In genomic region chr3:131155066-131155465, GRCm38 (mm10) we compare ENCODE assay signal across 19 mouse cellular contexts. TPM values are rescaled to one million over a fixed set of nuclear protein-coding genes. Genes with fewer than 3 reads are reported as not detected.
DNase-seq lines count a peak whose midpoint lies in the region; ATAC-seq and TF ChIP-seq lines count a peak whose summit lies in the region.
"Had no signal": no experiment of that assay in that cellular context is flagged by ENCODE, and none has a peak within 500 bp of the region (broad histone marks: within the 10 kb centered on the region; RNA-seq: fewer than 3 reads in every experiment).

No protein-coding gene starts in this region.

- TF ChIP-seq RAD21 in CH12.LX (IDR thresholded peaks at IDR 0.05; ENCODE audit: low read depth, low read length): no peak

- WGBS in kidney, embryonic 15.5 days: 74% methylated on average over 7 of the region's 7 CpGs
- WGBS in spleen, adult 2 months: 78% methylated on average over 7 of the region's 7 CpGs

- dilution Hi-C loops in CH12.LX (cut with MboI; ENCODE audit: extremely low pct_ligation_motif_present, extremely low pct_unique_long_range_greater_than_20kb, low sequenced_read_pairs): no loop called here

- H3K9me3 ChIP-seq in kidney, embryonic 15.5 days (replicated peaks): no peaks in the 10 kb centered on the region
- H3K9me3 ChIP-seq in CH12.LX (replicated peaks; ENCODE audit: low read length): peaks cover 18% of the 10 kb centered on the region
- H3K9me3 ChIP-seq: forebrain, embryonic 10.5 days; forebrain, embryonic 13.5 days had no signal

- H3K4me1 ChIP-seq in kidney, embryonic 15.5 days: peaks cover 41% of the 10 kb centered on the region
- peaks cover 10% of the 10 kb centered on the region for H3K4me1 ChIP-seq in spleen, adult 2 months (ENCODE audit: control insufficient read depth, insufficient read depth, insufficient read length)
- H3K4me1 ChIP-seq in CH12.LX (ENCODE audit: control insufficient read depth in 1 of 2, insufficient read depth in 2 of 2): peaks cover 14 to 41% of the 10 kb centered on the region in 2 experiments

- peaks cover 4% of the 10 kb centered on the region; the same call in 1 of the 2 replicates for H3K79me2 ChIP-seq in CH12.LX (replicated peaks; ENCODE audit: control insufficient read depth, extremely low read depth, insufficient read depth, poor library complexity, severe bottlenecking)

- no peak for ATAC-seq in kidney, embryonic 15.5 days (replicated peaks; ENCODE audit: low FRiP score)
- ATAC-seq: hindbrain, postnatal 0 days had no signal

- DNase-seq in kidney, adult 8-10 months: no peak
- no peak for DNase-seq in spleen, adult 2 months (ENCODE audit: low read depth in 1 of 2, low spot score in 2 of 2)
- DNase-seq in spleen, postnatal 36 days (ENCODE audit: low spot score in 2 of 2): no peak
- DNase-seq in CH12.LX (ENCODE audit: extremely low read depth): no peak
- peak; percentile 50 for DNase-seq in naive thymus-derived CD4-positive, alpha-beta T cell, adult 2 months (ENCODE audit: low read depth)
- no peak for DNase-seq in layer of hippocampus, postnatal 10 days (ENCODE audit: low spot score in 2 of 2)
- DNase-seq: adrenal gland, adult 8-10 months; adrenal gland, postnatal 25 days; cerebellum, adult 18-20 months; cerebellum, adult 9-10 months; cerebellum, postnatal 14 days; gastrocnemius, postnatal 10 days; gastrocnemius, postnatal 36 days had no signal

- no peak overlapping the region for H3K4me3 ChIP-seq in kidney, embryonic 15.5 days (replicated peaks)
- no peak overlapping the region for H3K4me3 ChIP-seq in spleen, adult 2 months (ENCODE audit: extremely low read depth, insufficient read depth, insufficient read length)
- no peak overlapping the region for H3K4me3 ChIP-seq in CH12.LX (replicated peaks in 1 of 3; ENCODE audit: low read depth in 2 of 3, low read length in 2 of 3, poor library complexity in 1 of 3)
- H3K4me3 ChIP-seq: forebrain, embryonic 10.5 days; forebrain, embryonic 13.5 days had no signal

- no peak overlapping the region for H3K4me2 ChIP-seq in kidney, embryonic 15.5 days
- peak overlapping the region; percentile 55 for H3K4me2 ChIP-seq in CH12.LX (ENCODE audit: insufficient read depth, low read depth, poor library complexity, severe bottlenecking)
- H3K4me2 ChIP-seq: forebrain, embryonic 13.5 days; heart, embryonic 11.5 days; hindbrain, embryonic 14.5 days had no signal

- TF ChIP-seq EP300 in CH12.LX (IDR thresholded peaks at IDR 0.05; ENCODE audit: low read length): no peak

- TF ChIP-seq CTCF in spleen, adult 2 months (IDR thresholded peaks at IDR 0.05; ENCODE audit: extremely low read depth, insufficient read depth, insufficient read length, insufficient replicate concordance): no peak
- TF ChIP-seq CTCF in CH12.LX (conservative IDR thresholded peaks at IDR 0.05 in 1 of 2, IDR thresholded peaks at IDR 0.05 in 1 of 2; ENCODE audit: low read depth in 2 of 2, low read length in 2 of 2): no peak

- no peak overlapping the region for H3K9ac ChIP-seq in kidney, embryonic 15.5 days
- H3K9ac ChIP-seq in CH12.LX (ENCODE audit: insufficient read depth, low read depth): peak overlapping the region; percentile 51
- H3K9ac ChIP-seq: forebrain, embryonic 13.5 days; hindbrain, embryonic 14.5 days had no signal

- H3K27ac ChIP-seq in kidney, embryonic 15.5 days: peak overlapping the region; percentile 29
- H3K27ac ChIP-seq in spleen, adult 2 months (ENCODE audit: insufficient read depth, low read length): peak overlapping the region; percentile 85
- peak overlapping the region; percentile 65 for H3K27ac ChIP-seq in CH12.LX (ENCODE audit: insufficient read depth, low read depth)
- H3K27ac ChIP-seq: forebrain, embryonic 13.5 days; hindbrain, embryonic 14.5 days; hindbrain, postnatal 0 days had no signal

- H3K36me3 ChIP-seq in kidney, embryonic 15.5 days: no peaks in the 10 kb centered on the region
- H3K36me3 ChIP-seq in spleen, adult 2 months (ENCODE audit: control insufficient read depth, insufficient read depth, low read length): no peaks in the 10 kb centered on the region
- peaks cover 3 to 12% of the 10 kb centered on the region in 2 experiments for H3K36me3 ChIP-seq in CH12.LX (replicated peaks in 1 of 2; ENCODE audit: control insufficient read depth in 1 of 2, insufficient read depth in 1 of 2, low read length in 1 of 2)

- H3K27me3 ChIP-seq in kidney, embryonic 15.5 days: no peaks in the 10 kb centered on the region
- no peaks in the 10 kb centered on the region for H3K27me3 ChIP-seq in spleen, adult 2 months (ENCODE audit: control insufficient read depth, insufficient read depth, low read length)
- H3K27me3 ChIP-seq in CH12.LX (replicated peaks): no peaks in the 10 kb centered on the region
- H3K27me3 ChIP-seq: forebrain, embryonic 13.5 days had no signal

- TF ChIP-seq POLR2A in spleen, adult 2 months (IDR thresholded peaks at IDR 0.05; ENCODE audit: low read depth, low read length): no peak
- TF ChIP-seq POLR2A in CH12.LX (IDR thresholded peaks at IDR 0.05; ENCODE audit: low read depth, low read length): no peak

- in situ Hi-C loops in CH12.LX (cut with MboI; ENCODE audit: low pct_ligation_motif_present, low pct_unique_long_range_greater_than_20kb, low sequenced_read_pairs): no loop called here

TF ChIP-seq in CH12.LX, 34 proteins besides CTCF, POLR2A, EP300 and RAD21:
- TF ChIP-seq ELF1 (IDR thresholded peaks at IDR 0.05; ENCODE audit: low read depth, low read length) (no peak), MXI1 (IDR thresholded peaks at IDR 0.05; ENCODE audit: low read depth, low read length) (no peak), USF1 (IDR thresholded peaks at IDR 0.05; ENCODE audit: low read depth, low read length) (no peak), E2F4 (IDR thresholded peaks at IDR 0.05; ENCODE audit: insufficient replicate concordance, low read depth, low read length) (no peak), TBP (conservative IDR thresholded peaks at IDR 0.05; ENCODE audit: low read depth, low read length) (no peak), MAFK (IDR thresholded peaks at IDR 0.05; ENCODE audit: insufficient replicate concordance, low read length) (no peak), NRF1 (IDR thresholded peaks at IDR 0.05; ENCODE audit: low read depth, low read length) (no peak), USF2 (conservative IDR thresholded peaks at IDR 0.05; ENCODE audit: low read depth, low read length) (no peak)

RNA-seq across cellular contexts. Expression of gene Lef1, which starts 44.8 kb away (rescaled TPM):
- polyA plus RNA-seq in kidney, embryonic 15.5 days (2015; fragmentation: Nextera tagmentation; extraction: Ambion mirVana): 25.6 and 26.2 TPM in 2 replicates
- 50.9 and 54.5 TPM in 2 replicates for polyA plus RNA-seq in spleen, adult 2 months (2012; rRNA removed)
- 14.5 and 15.8 TPM in 2 replicates for total RNA-seq in CH12.LX (2012; rRNA removed)
- total RNA-seq in CH12.LX (2014; rRNA removed): 1.4 and 1.8 TPM in 2 replicates
- 2.7 and 4.4 TPM in 2 replicates for polyA plus RNA-seq in CH12.LX (2012; ENCODE audit: insufficient read length, low read depth)
- 1 to 10 TPM; 7.4 to 8.8 TPM for total RNA-seq in layer of hippocampus, postnatal 10 days (2021)

Comparison
In these comparisons a context has a peak if more than half of its experiments do, and no peak if none do; other contexts are left out.
1. H3K27ac ChIP-seq: peak in every context shown above with its lines; median percentile 85 in spleen, adult 2 months; 65 in CH12.LX; 29 in kidney, embryonic 15.5 days.